Mouse (Mus musculus) brain, embryonic 14.5 days (tissue): ENCODE data around the gene Fam161a.

Experiments
- CTCF ChIP-seq: fragments of 200-500 bp; IDR thresholded peaks from 2 replicates; pipeline ENCODE4 v1.5.1; 2012; ENCODE audit warnings: inconsistent platforms, mild to moderate bottlenecking, moderate library complexity, borderline replicate concordance; ENCODE audit not compliant: insufficient read depth, insufficient read length; ENCODE audit errors: extremely low read depth
- POLR2A ChIP-seq: fragments of 200-500 bp; IDR thresholded peaks from 2 replicates; pipeline ENCODE4 v1.6.1; 2012; ENCODE audit warnings: mild to moderate bottlenecking, inconsistent platforms, borderline replicate concordance; ENCODE audit not compliant: poor library complexity, insufficient read depth, insufficient read length, severe bottlenecking; ENCODE audit errors: extremely low read depth

DNA sequence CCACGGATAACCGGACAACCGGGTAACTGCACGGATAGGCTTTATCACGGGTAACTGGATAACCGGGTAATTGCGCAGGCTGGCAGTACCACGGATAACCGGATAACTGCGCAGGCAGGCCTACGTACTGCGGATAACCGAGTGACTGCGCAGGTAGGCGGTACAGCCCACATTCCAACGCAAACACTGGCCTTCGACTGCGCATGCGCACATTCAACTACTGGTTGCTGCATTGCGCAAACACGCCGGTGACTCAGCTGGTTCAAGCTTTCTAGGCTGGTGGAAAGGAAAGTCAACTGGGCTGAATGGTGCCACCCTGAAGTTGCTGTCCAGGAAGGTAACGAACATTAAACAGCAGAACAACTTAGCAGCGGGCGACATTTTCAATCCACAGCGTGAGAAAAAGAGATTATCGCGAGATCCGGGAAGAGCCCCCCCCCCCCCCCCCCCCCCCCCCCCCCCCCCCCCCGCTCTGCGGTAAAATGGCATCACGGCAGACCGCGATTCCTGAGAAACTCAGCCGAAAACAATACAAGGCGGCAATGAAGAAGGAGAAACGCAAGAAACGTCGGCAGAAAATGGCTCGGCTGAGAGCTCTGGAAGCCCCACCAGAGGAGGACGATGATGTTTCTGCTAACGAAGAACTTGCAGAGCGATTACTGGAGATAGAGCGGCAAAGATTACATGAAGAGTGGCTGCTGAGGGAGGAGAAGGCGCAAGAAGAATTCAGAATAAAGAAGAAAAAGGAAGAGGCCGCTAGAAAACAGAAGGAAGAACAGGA is 34.4 kb upstream of the Fam161a start:
- no peak for TF ChIP-seq POLR2A
- TF ChIP-seq CTCF = no peak
